Mouse (Mus musculus): Measurements from ENCODE around the gene Pnkd. TPM values are rescaled to one million over a fixed set of nuclear protein-coding genes. Genes with fewer than 3 reads are reported as not detected.

Gene Pnkd
- polyA plus RNA-seq, 1 experiment from 2014 or later: 320 TPM

GRCm38 (mm10) chr1:74294090-74294643 lies 9.4 kb downstream of the Pnkd start:
- no peaks in the 10 kb centered on the region for H3K9me3 ChIP-seq (ENCODE audit: control insufficient read depth, low read length)
- no peak overlapping the region; the same call in 1 of the 2 replicates for H3K4me2 ChIP-seq (ENCODE audit: low read length)
- no peak overlapping the region for H3K4me3 ChIP-seq (ENCODE audit: control insufficient read depth in 1 of 2, insufficient read depth in 1 of 2, low read depth in 1 of 2, low read length in 2 of 2)
- peaks cover 82 to 91% of the 10 kb centered on the region in 2 experiments for H3K4me1 ChIP-seq (ENCODE audit: control insufficient read depth in 2 of 2, insufficient read depth in 2 of 2, low read length in 2 of 2)
- 56% methylated on average over 3 of the region's 3 CpGs for WGBS
- ATAC-seq (ENCODE audit: insufficient number of reproducible peaks, insufficient read depth, low FRiP score, low read depth): no peak
- no peaks in the 10 kb centered on the region for H3K27me3 ChIP-seq (ENCODE audit: control insufficient read depth, insufficient read depth, low read length)
- no peak overlapping the region for H3K9ac ChIP-seq (ENCODE audit: low read length)
- peak overlapping the region; percentile 2 to 100; a peak in 3 of 4 replicates for H3K27ac ChIP-seq (replicated peaks in 1 of 2; ENCODE audit: control insufficient read depth in 1 of 2, insufficient read depth in 1 of 2, low read depth in 2 of 2, low read length in 2 of 2)
- H3K36me3 ChIP-seq (ENCODE audit: control insufficient read depth, insufficient read depth, low read length): peaks cover 60% of the 10 kb centered on the region

GRCm38 (mm10) chr1:74294733-74295455 lies 10.2 kb downstream of the Pnkd start:
- peak overlapping the region; percentile 74 for H3K4me2 ChIP-seq (ENCODE audit: low read length)
- no peaks in the 10 kb centered on the region for H3K9me3 ChIP-seq (ENCODE audit: control insufficient read depth, low read length)
- no peak overlapping the region for H3K4me3 ChIP-seq (ENCODE audit: control insufficient read depth in 1 of 2, insufficient read depth in 1 of 2, low read depth in 1 of 2, low read length in 2 of 2)
- H3K27ac ChIP-seq (replicated peaks in 1 of 2; ENCODE audit: control insufficient read depth in 1 of 2, insufficient read depth in 1 of 2, low read depth in 2 of 2, low read length in 2 of 2): peak overlapping the region; percentile 98 to 100
- 65% methylated on average over 6 of the region's 6 CpGs for WGBS
- ATAC-seq (ENCODE audit: insufficient number of reproducible peaks, insufficient read depth, low FRiP score, low read depth): no peak
- H3K4me1 ChIP-seq (ENCODE audit: control insufficient read depth in 2 of 2, insufficient read depth in 2 of 2, low read length in 2 of 2): peaks cover 79 to 91% of the 10 kb centered on the region in 2 experiments
- peaks cover 55% of the 10 kb centered on the region for H3K36me3 ChIP-seq (ENCODE audit: control insufficient read depth, insufficient read depth, low read length)
- H3K9ac ChIP-seq (ENCODE audit: low read length): peak overlapping the region; percentile 28; the same call in 1 of the 2 replicates
- H3K27me3 ChIP-seq (ENCODE audit: control insufficient read depth, insufficient read depth, low read length): no peaks in the 10 kb centered on the region

GRCm38 (mm10) chr1:74295456-74296171 lies 10.9 kb downstream of the Pnkd start:
- WGBS: 3% methylated on average over 9 of the region's 9 CpGs
- peak overlapping the region; percentile 26 to 36 for H3K4me3 ChIP-seq (ENCODE audit: control insufficient read depth in 1 of 2, insufficient read depth in 1 of 2, low read depth in 1 of 2, low read length in 2 of 2)
- peak overlapping the region; percentile 77 for H3K9ac ChIP-seq (ENCODE audit: low read length)
- H3K4me2 ChIP-seq (ENCODE audit: low read length): peak overlapping the region; percentile 74
- H3K27me3 ChIP-seq (ENCODE audit: control insufficient read depth, insufficient read depth, low read length): no peaks in the 10 kb centered on the region
- no peaks in the 10 kb centered on the region for H3K9me3 ChIP-seq (ENCODE audit: control insufficient read depth, low read length)
- ATAC-seq (ENCODE audit: insufficient number of reproducible peaks, insufficient read depth, low FRiP score, low read depth): peak; percentile 85
- H3K27ac ChIP-seq (replicated peaks in 1 of 2; ENCODE audit: control insufficient read depth in 1 of 2, insufficient read depth in 1 of 2, low read depth in 2 of 2, low read length in 2 of 2): peak overlapping the region; percentile 98 to 100
- H3K4me1 ChIP-seq (ENCODE audit: control insufficient read depth in 2 of 2, insufficient read depth in 2 of 2, low read length in 2 of 2): peaks cover 72 to 92% of the 10 kb centered on the region in 2 experiments
- peaks cover 52% of the 10 kb centered on the region for H3K36me3 ChIP-seq (ENCODE audit: control insufficient read depth, insufficient read depth, low read length)

GRCm38 (mm10) chr1:74296477-74296876 lies 11.7 kb downstream of the Pnkd start:
- Histone ChIP-seq H3K4me1 (ENCODE audit: control insufficient read depth in 2 of 2, insufficient read depth in 2 of 2, low read length in 2 of 2) (peaks cover 66 to 90% of the 10 kb centered on the region in 2 experiments), H3K4me3 (ENCODE audit: control insufficient read depth in 1 of 2, insufficient read depth in 1 of 2, low read depth in 1 of 2, low read length in 2 of 2) (peak overlapping the region; percentile 8 to 36; a peak in 3 of 4 replicates), H3K9me3 (ENCODE audit: control insufficient read depth, low read length) (no peaks in the 10 kb centered on the region), H3K27ac (replicated peaks in 1 of 2; ENCODE audit: control insufficient read depth in 1 of 2, insufficient read depth in 1 of 2, low read depth in 2 of 2, low read length in 2 of 2) (peak overlapping the region; percentile 98 to 100), H3K36me3 (ENCODE audit: control insufficient read depth, insufficient read depth, low read length) (peaks cover 49% of the 10 kb centered on the region), H3K4me2 (ENCODE audit: low read length) (peak overlapping the region; percentile 74), H3K9ac (ENCODE audit: low read length) (peak overlapping the region; percentile 77), H3K27me3 (ENCODE audit: control insufficient read depth, insufficient read depth, low read length) (no peaks in the 10 kb centered on the region)
- ATAC-seq (ENCODE audit: insufficient number of reproducible peaks, insufficient read depth, low FRiP score, low read depth): no peak
- WGBS: 18% methylated on average over 6 of the region's 6 CpGs

- Histone ChIP-seq H3K9me3 (ENCODE audit: control insufficient read depth, low read length) (no peaks in the 10 kb centered on the region), H3K4me2 (ENCODE audit: low read length) (peak overlapping the region; percentile 74), H3K27me3 (ENCODE audit: control insufficient read depth, insufficient read depth, low read length) (no peaks in the 10 kb centered on the region), H3K4me3 (ENCODE audit: control insufficient read depth in 1 of 2, insufficient read depth in 1 of 2, low read depth in 1 of 2, low read length in 2 of 2) (0 out of 4 replicates have a peak overlapping the region, but pooled peaks of 1 of the 2 experiments have one; percentile 36), H3K9ac (ENCODE audit: low read length) (peak overlapping the region; percentile 77; the same call in 1 of the 2 replicates), H3K4me1 (ENCODE audit: control insufficient read depth in 2 of 2, insufficient read depth in 2 of 2, low read length in 2 of 2) (peaks cover 67 to 93% of the 10 kb centered on the region in 2 experiments), H3K36me3 (ENCODE audit: control insufficient read depth, insufficient read depth, low read length) (peaks cover 47% of the 10 kb centered on the region), H3K27ac (replicated peaks in 1 of 2; ENCODE audit: control insufficient read depth in 1 of 2, insufficient read depth in 1 of 2, low read depth in 2 of 2, low read length in 2 of 2) (peak overlapping the region; percentile 98 to 100)
- WGBS: 30% methylated on average over 3 of the region's 3 CpGs
- no peak for ATAC-seq (ENCODE audit: insufficient number of reproducible peaks, insufficient read depth, low FRiP score, low read depth)
These were observed 12.5 kb downstream of the Pnkd start for GRCm38 (mm10) chr1:74297269-74297668.

- WGBS: 89% methylated on average over 5 of the region's 5 CpGs
- peak overlapping the region; percentile 57 for H3K9ac ChIP-seq (ENCODE audit: low read length)
- H3K27ac ChIP-seq (replicated peaks in 1 of 2; ENCODE audit: control insufficient read depth in 1 of 2, insufficient read depth in 1 of 2, low read depth in 2 of 2, low read length in 2 of 2): peak overlapping the region; percentile 8 to 100; a peak in 2 of 4 replicates
- H3K4me2 ChIP-seq (ENCODE audit: low read length): no peak overlapping the region
- no peak overlapping the region for H3K4me3 ChIP-seq (ENCODE audit: control insufficient read depth in 1 of 2, insufficient read depth in 1 of 2, low read depth in 1 of 2, low read length in 2 of 2)
- ATAC-seq (ENCODE audit: insufficient number of reproducible peaks, insufficient read depth, low FRiP score, low read depth): no peak
- H3K27me3 ChIP-seq (ENCODE audit: control insufficient read depth, insufficient read depth, low read length): no peaks in the 10 kb centered on the region
- peaks cover 38% of the 10 kb centered on the region for H3K36me3 ChIP-seq (ENCODE audit: control insufficient read depth, insufficient read depth, low read length)
- peaks cover 68 to 95% of the 10 kb centered on the region in 2 experiments for H3K4me1 ChIP-seq (ENCODE audit: control insufficient read depth in 2 of 2, insufficient read depth in 2 of 2, low read length in 2 of 2)
- H3K9me3 ChIP-seq (ENCODE audit: control insufficient read depth, low read length): no peaks in the 10 kb centered on the region
These were observed 13.5 kb downstream of the Pnkd start for GRCm38 (mm10) chr1:74298157-74298750.

- no peak overlapping the region for H3K4me3 ChIP-seq (ENCODE audit: control insufficient read depth in 1 of 2, insufficient read depth in 1 of 2, low read depth in 1 of 2, low read length in 2 of 2)
- peak overlapping the region; percentile 19 for H3K4me2 ChIP-seq (ENCODE audit: low read length)
- peaks cover 62 to 88% of the 10 kb centered on the region in 2 experiments for H3K4me1 ChIP-seq (ENCODE audit: control insufficient read depth in 2 of 2, insufficient read depth in 2 of 2, low read length in 2 of 2)
- H3K27ac ChIP-seq (replicated peaks in 1 of 2; ENCODE audit: control insufficient read depth in 1 of 2, insufficient read depth in 1 of 2, low read depth in 2 of 2, low read length in 2 of 2): peak overlapping the region in 1 of 2 experiments; percentile 100; a peak in 2 of 4 replicates
- ATAC-seq (ENCODE audit: insufficient number of reproducible peaks, insufficient read depth, low FRiP score, low read depth): no peak
- H3K9me3 ChIP-seq (ENCODE audit: control insufficient read depth, low read length): no peaks in the 10 kb centered on the region
- H3K36me3 ChIP-seq (ENCODE audit: control insufficient read depth, insufficient read depth, low read length): peaks cover 31% of the 10 kb centered on the region
- H3K9ac ChIP-seq (ENCODE audit: low read length): peak overlapping the region; percentile 57
- H3K27me3 ChIP-seq (ENCODE audit: control insufficient read depth, insufficient read depth, low read length): no peaks in the 10 kb centered on the region
- 38% methylated on average over 5 of the region's 5 CpGs for WGBS
These were observed 14.3 kb downstream of the Pnkd start for GRCm38 (mm10) chr1:74298996-74299395.

All from heart, embryonic 14.5 days (tissue).